Mouse (Mus musculus) liver, embryonic 14.5 days (tissue): ENCODE results near the gene U2af1.

Source experiments
- CTCF ChIP-seq: IDR thresholded peaks from 2 replicates; pipeline ENCODE4 v1.5.1; 2016; ENCODE audit warnings: antibody characterized with exemption, low read depth, control low read depth
- EP300 ChIP-seq: IDR thresholded peaks from 2 replicates; pipeline ENCODE4 v1.6.1; 2016; ENCODE audit warnings: antibody characterized with exemption, low read depth

- TF ChIP-seq CTCF (peak; percentile 94), EP300 (no peak)
Measured at GRCm38 (mm10) chr17:31685514-31686224, 27.0 kb upstream of the U2af1 start.
